Mouse (Mus musculus): ENCODE results near the gene Cacna2d2.

DNA sequence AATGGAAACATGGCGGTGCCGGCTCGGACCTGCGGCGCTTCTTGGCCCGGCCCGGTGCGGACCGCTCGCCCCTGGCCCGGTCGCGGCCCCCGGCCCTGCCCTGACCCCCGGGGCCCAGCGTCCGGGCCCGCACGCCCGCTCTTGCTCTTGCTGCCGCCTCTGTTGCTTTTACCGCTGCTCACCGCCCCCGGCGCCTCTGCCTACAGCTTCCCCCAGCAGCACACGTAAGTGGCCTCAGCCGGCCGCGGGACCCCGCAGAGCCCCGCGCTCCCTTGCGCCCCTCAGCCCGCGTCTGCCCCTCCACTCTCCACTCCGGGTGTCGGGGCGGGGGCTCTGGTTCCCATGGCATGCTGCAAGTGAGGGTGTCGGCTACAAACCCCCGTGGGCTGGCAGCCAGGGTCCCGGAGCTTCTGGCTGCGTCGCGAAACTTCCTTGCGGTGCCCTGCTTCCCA is 674 bp downstream of the Cacna2d2 start:
- TF ChIP-seq POLR2A (IDR thresholded peaks at IDR 0.05; ENCODE audit: low read depth, low read length) (no peak), CTCF (IDR thresholded peaks at IDR 0.05; ENCODE audit: extremely low read depth, insufficient read length, insufficient replicate concordance, low read depth, low read length) (no peak)

Data from small intestine, adult 2 months (tissue).